Mouse (Mus musculus): Measurements from ENCODE around the gene Bloc1s3.

Bloc1s3 gene

GRCm38 (mm10) chr7:19455186-19455585 lies 53.0 kb downstream of the Bloc1s3 start:
- DNase-seq (ENCODE audit: low read depth, low spot score): no peak

Data from skeletal muscle tissue, adult 2 months (tissue).